Mouse (Mus musculus) inflammation-experienced regulatory T-cells (primary cell): ENCODE results near the gene Grhl3. TPM values are rescaled to one million over a fixed set of nuclear protein-coding genes. Genes with fewer than 3 reads are reported as not detected.

Experiments
- polyA plus RNA-seq, 2 experiments: library from polyadenylated mRNA; unstranded; fragments of 100-300 nt; shearing (Covaris generic); gene quantifications; one replicate each; pipeline ENCODE4 v1.2.1; 2017

Grhl3 gene
- polyA plus RNA-seq: under 1 TPM in 1 of 2 experiments, not detected in 1; 0.56 TPM

GRCm38 (mm10) chr4:135573251-135573808, at the start of gene Grhl3:
Gene Grhl3, minus strand, starts transcription at chr4:135573630.

GRCm38 (mm10) chr4:135494521-135495396, 78.7 kb downstream of the Grhl3 start, which contains the start of the genes Stpg1 and Nipal3:
Gene Stpg1, plus strand, starts transcription at chr4:135494790.
Gene Nipal3, minus strand, starts transcription at chr4:135495038.

Other genes starting within 250 kb of the Grhl3 start
- 100 to 1,000 TPM; 153 to 156 TPM for gene Srrm1, start 220.3 kb downstream of the Grhl3 start, polyA plus RNA-seq
- gene Ncmap, start 175.4 kb downstream of the Grhl3 start, polyA plus RNA-seq: 10 to 100 TPM; 22.4 to 76.7 TPM
- 10 to 100 TPM; 26.2 to 38.4 TPM for gene Rcan3, start 139.8 kb downstream of the Grhl3 start, polyA plus RNA-seq
- gene Stpg1, start 78.8 kb downstream of the Grhl3 start, polyA plus RNA-seq: under 1 TPM; 0.11 to 0.45 TPM
- gene Nipal3, start 78.6 kb downstream of the Grhl3 start, polyA plus RNA-seq: 10 to 100 TPM; 13.4 to 21.3 TPM
- under 1 TPM in 1 of 2 experiments, not detected in 1; 0.48 TPM for gene Ifnlr1, start 112.7 kb upstream of the Grhl3 start, polyA plus RNA-seq
- under 1 TPM in 1 of 2 experiments, not detected in 1; 0.22 TPM for gene Il22ra1, start 154.5 kb upstream of the Grhl3 start, polyA plus RNA-seq
- 1 to 10 TPM in 1 of 2 experiments, not detected in 1; 1.1 TPM for gene Myom3, start 186.1 kb upstream of the Grhl3 start, polyA plus RNA-seq